Mouse (Mus musculus): ENCODE results near the gene Macf1. TPM values are rescaled to one million over a fixed set of nuclear protein-coding genes. Genes with fewer than 3 reads are reported as not detected.

The Macf1 gene
- polyA plus RNA-seq, 1 experiment from 2014 or later, result 120 TPM

- no peaks in the 10 kb centered on the region for H3K27me3 ChIP-seq (ENCODE audit: control insufficient read depth, insufficient read depth, low read length)
- H3K9me3 ChIP-seq (ENCODE audit: control insufficient read depth, low read length), result no peaks in the 10 kb centered on the region
- 42% methylated on average over 3 of the region's 3 CpGs for WGBS
- H3K27ac ChIP-seq, result no peak overlapping the region
- H3K9ac ChIP-seq, result no peak overlapping the region
- peaks cover 20% of the 10 kb centered on the region for H3K36me3 ChIP-seq (replicated peaks; ENCODE audit: control insufficient read depth, insufficient read depth)
- no peak overlapping the region for H3K4me2 ChIP-seq (replicated peaks)
- H3K4me1 ChIP-seq (replicated peaks; ENCODE audit: control insufficient read depth, insufficient read depth, low read length), result no peaks in the 10 kb centered on the region
- H3K4me3 ChIP-seq (replicated peaks; ENCODE audit: low read length), result no peak overlapping the region
- peak; percentile 37; the same call in 1 of the 2 replicates for ATAC-seq (ENCODE audit: low FRiP score)
- peak; percentile 73 for DNase-seq (ENCODE audit: low spot score)
These were observed 378.4 kb downstream of the Macf1 start for GRCm38 (mm10) chr4:123305789-123306188.

Small RNA genes within 50 kb of the gene (microRNA-seq; reads per million reads assigned to microRNA genes)
- not detected for gene Mir6398

Other genes starting within 250 kb of the Macf1 start
- gene Ndufs5, start 33.8 kb upstream of the Macf1 start, polyA plus RNA-seq (2014; fragmentation: Nextera tagmentation; extraction: Ambion mirVana), result 501 and 593 TPM in 2 replicates
- gene Akirin1, start 66.0 kb upstream of the Macf1 start, polyA plus RNA-seq (2014; fragmentation: Nextera tagmentation; extraction: Ambion mirVana), result 88.5 and 100 TPM in 2 replicates
- gene Rhbdl2, start 103.5 kb upstream of the Macf1 start, polyA plus RNA-seq (2014; fragmentation: Nextera tagmentation; extraction: Ambion mirVana), result 0.90 and 1.2 TPM in 2 replicates
- 0.09 and 0.20 TPM in 2 replicates for gene 4933427I04Rik, start 175.3 kb upstream of the Macf1 start, polyA plus RNA-seq (2014; fragmentation: Nextera tagmentation; extraction: Ambion mirVana)
- gene Mycbp, start 220.5 kb upstream of the Macf1 start, polyA plus RNA-seq (2014; fragmentation: Nextera tagmentation; extraction: Ambion mirVana), result 38.8 and 44.1 TPM in 2 replicates
- gene Rragc, start 233.1 kb upstream of the Macf1 start, polyA plus RNA-seq (2014; fragmentation: Nextera tagmentation; extraction: Ambion mirVana), result 48.9 and 53.2 TPM in 2 replicates
- not detected in 2 replicates for gene 4930535I16Rik, start 233.7 kb upstream of the Macf1 start, polyA plus RNA-seq (2014; fragmentation: Nextera tagmentation; extraction: Ambion mirVana)